In the genomic region with DNA sequence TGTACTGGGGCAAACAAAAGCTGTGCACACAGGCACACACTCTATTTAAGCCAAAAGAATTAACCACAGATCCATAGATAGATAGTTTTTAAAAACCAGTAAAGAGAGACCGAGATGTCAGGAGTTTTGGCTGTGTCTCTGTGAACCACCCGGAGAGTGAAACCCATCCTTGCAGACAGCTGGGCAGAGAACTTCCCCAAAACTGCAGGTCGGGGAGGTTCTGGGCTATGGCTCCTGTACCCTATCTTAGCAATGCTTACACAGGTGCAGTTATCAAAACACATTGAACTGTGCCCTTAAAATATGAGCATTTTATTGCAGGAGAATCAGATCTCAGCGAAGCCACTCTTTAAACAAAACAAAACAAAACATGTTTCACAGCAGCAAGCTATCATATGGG, we compare ENCODE assay signal across 25 mouse cellular contexts. TPM values are rescaled to one million over a fixed set of nuclear protein-coding genes. Genes with fewer than 3 reads are reported as not detected.
DNase-seq lines count a peak whose midpoint lies in the region; ATAC-seq and TF ChIP-seq lines count a peak whose summit lies in the region.
"Had no signal": no experiment of that assay in that cellular context is flagged by ENCODE, and none has a peak within 500 bp of the region (broad histone marks: within the 10 kb centered on the region; RNA-seq: fewer than 3 reads in every experiment).

No protein-coding gene starts in this region.

- H3K4me1 ChIP-seq in megakaryocyte, embryonic 14.5 days: peaks cover 86% of the 10 kb centered on the region
- H3K4me1 ChIP-seq in bone marrow macrophage, adult 2 months (ENCODE audit: control insufficient read depth, insufficient read depth, low read length): peaks cover 47% of the 10 kb centered on the region
- peaks cover 54% of the 10 kb centered on the region for H3K4me1 ChIP-seq in small intestine, adult 2 months (ENCODE audit: control insufficient read depth, insufficient read depth, insufficient read length, low read length)
- H3K4me1 ChIP-seq in lung, adult 2 months (ENCODE audit: control insufficient read depth, insufficient read depth, low read length): peaks cover 23% of the 10 kb centered on the region

- TF ChIP-seq CTCF in bone marrow macrophage, adult 2 months (IDR thresholded peaks at IDR 0.05; ENCODE audit: low read depth, low read length): no peak
- TF ChIP-seq CTCF in small intestine, adult 2 months (IDR thresholded peaks at IDR 0.05; ENCODE audit: extremely low read depth, insufficient read length, insufficient replicate concordance, low read depth, low read length): no peak
- no peak for TF ChIP-seq CTCF in lung, adult 2 months (IDR thresholded peaks at IDR 0.05; ENCODE audit: insufficient read depth, low read length)

- ATAC-seq in megakaryocyte, adult 5-6 weeks (ENCODE audit: poor library complexity, severe bottlenecking): no peak
- ATAC-seq: activated CD4-positive, CD25-positive, alpha-beta regulatory T cell, adult 4 months; forebrain, embryonic 14.5 days; hindbrain, embryonic 16.5 days; intestine, embryonic 15.5 days; midbrain, embryonic 13.5 days had no signal

- H3K36me3 ChIP-seq in megakaryocyte, embryonic 14.5 days (replicated peaks; ENCODE audit: low read length): peaks cover 78% of the 10 kb centered on the region
- H3K36me3 ChIP-seq in small intestine, adult 2 months (ENCODE audit: control insufficient read depth, insufficient read depth, low read length): no peaks in the 10 kb centered on the region
- H3K36me3 ChIP-seq: embryonic facial prominence, embryonic 15.5 days; heart, embryonic 12.5 days; hindbrain, embryonic 10.5 days; intestine, embryonic 15.5 days; limb, embryonic 13.5 days; liver, embryonic 13.5 days; midbrain, embryonic 13.5 days had no signal

- H3K27ac ChIP-seq in bone marrow macrophage, adult 2 months (ENCODE audit: insufficient read depth, low read depth, low read length): peak overlapping the region; percentile 52
- H3K27ac ChIP-seq in small intestine, adult 2 months (ENCODE audit: insufficient read depth, low read depth, low read length): peak overlapping the region; percentile 67
- H3K27ac ChIP-seq: embryonic facial prominence, embryonic 15.5 days; hindbrain, embryonic 10.5 days; intestine, embryonic 15.5 days; limb, embryonic 13.5 days; liver, embryonic 13.5 days; midbrain, embryonic 13.5 days had no signal

- peak; percentile 57 for DNase-seq in thymus, postnatal 4 days
- DNase-seq in right cerebral cortex, postnatal 10 days (ENCODE audit: low spot score in 2 of 2): no peak
- no peak for DNase-seq in lung, adult 2 months
- DNase-seq: adrenal gland, postnatal 10 days; cerebellum, adult 9-10 months; gastrocnemius, adult 2 months; heart, postnatal 10 days; kidney, postnatal 36 days; liver, embryonic 13.5 days; lung, postnatal 4 days; retina, postnatal 1 day; right cerebral cortex, postnatal 4 days had no signal

- H3K27me3 ChIP-seq in megakaryocyte, embryonic 14.5 days (replicated peaks): no peaks in the 10 kb centered on the region
- no peaks in the 10 kb centered on the region for H3K27me3 ChIP-seq in small intestine, adult 2 months (ENCODE audit: control insufficient read depth, insufficient read depth, low read length)
- H3K27me3 ChIP-seq: embryonic facial prominence, embryonic 15.5 days; heart, embryonic 12.5 days; intestine, embryonic 15.5 days; limb, embryonic 13.5 days; midbrain, embryonic 13.5 days had no signal

- no peak for TF ChIP-seq POLR2A in bone marrow macrophage, adult 2 months (IDR thresholded peaks at IDR 0.05; ENCODE audit: borderline replicate concordance, low read depth, low read length)
- TF ChIP-seq POLR2A in small intestine, adult 2 months (IDR thresholded peaks at IDR 0.05; ENCODE audit: low read depth, low read length): no peak
- TF ChIP-seq POLR2A in lung, adult 2 months (IDR thresholded peaks at IDR 0.05; ENCODE audit: borderline replicate concordance, extremely low read depth, low read depth, low read length): no peak

- WGBS in small intestine, adult 2 months: 13% methylated on average over 4 of the region's 4 CpGs
- 52% methylated on average over 4 of the region's 4 CpGs for WGBS in lung, adult 2 months

- H3K4me3 ChIP-seq in megakaryocyte, embryonic 14.5 days (replicated peaks): peak overlapping the region; percentile 56
- H3K4me3 ChIP-seq in bone marrow macrophage, adult 2 months (ENCODE audit: insufficient read depth, low read length): no peak overlapping the region
- no peak overlapping the region for H3K4me3 ChIP-seq in small intestine, adult 2 months (ENCODE audit: low read depth, low read length)
- no peak overlapping the region for H3K4me3 ChIP-seq in lung, adult 2 months (replicated peaks; ENCODE audit: extremely low read depth, low read depth, low read length)
- H3K4me3 ChIP-seq: embryonic facial prominence, embryonic 15.5 days; gastrocnemius, adult 2 months; heart, embryonic 12.5 days; hindbrain, embryonic 10.5 days; intestine, embryonic 15.5 days; limb, embryonic 13.5 days; liver, embryonic 13.5 days; midbrain, embryonic 13.5 days had no signal

- H3K9me3 ChIP-seq in megakaryocyte, embryonic 14.5 days: no peaks in the 10 kb centered on the region
- H3K9me3 ChIP-seq: embryonic facial prominence, embryonic 15.5 days; heart, embryonic 12.5 days; hindbrain, embryonic 10.5 days; intestine, embryonic 15.5 days; limb, embryonic 13.5 days; liver, embryonic 13.5 days; midbrain, embryonic 13.5 days had no signal

RNA-seq across cellular contexts. Expression of a gene that starts 5.5 kb away (rescaled TPM):
- 52.5 and 70.1 TPM in 2 replicates for polyA plus RNA-seq in megakaryocyte, embryonic 14.5 days (2012; ENCODE audit: insufficient read depth, low replicate concordance)
- total RNA-seq in megakaryocyte, adult 5-6 weeks (2015): 22.7 and 24.4 TPM in 2 replicates
- 35.4 and 41.2 TPM in 2 replicates for total RNA-seq in megakaryocyte, adult 5-6 weeks (2017)
- polyA plus RNA-seq in bone marrow macrophage, adult 2 months (2012; ENCODE audit: insufficient read depth, insufficient read length, missing spikeins): 103 and 111 TPM in 2 replicates
- 14.4 and 47.8 TPM in 2 replicates for polyA plus RNA-seq in small intestine, adult 2 months (2012; rRNA removed)
- 38.2 and 40.8 TPM in 2 replicates for polyA plus RNA-seq in lung, adult 2 months (2012; rRNA removed)

RNA-seq across cellular contexts. Expression of a gene that starts 33.8 kb away (rescaled TPM):
- 14.3 and 16.7 TPM in 2 replicates for polyA plus RNA-seq in megakaryocyte, embryonic 14.5 days (2012; ENCODE audit: insufficient read depth, low replicate concordance)
- 12.9 and 13.3 TPM in 2 replicates for total RNA-seq in megakaryocyte, adult 5-6 weeks (2015)
- total RNA-seq in megakaryocyte, adult 5-6 weeks (2017): 19.0 and 24.1 TPM in 2 replicates
- polyA plus RNA-seq in bone marrow macrophage, adult 2 months (2012; ENCODE audit: insufficient read depth, insufficient read length, missing spikeins): 37.2 and 39.8 TPM in 2 replicates
- polyA plus RNA-seq in small intestine, adult 2 months (2012; rRNA removed): 23.1 and 54.8 TPM in 2 replicates
- 31.9 and 34.7 TPM in 2 replicates for polyA plus RNA-seq in lung, adult 2 months (2012; rRNA removed)
